Mouse (Mus musculus): ENCODE measurements around the gene Klrd1. TPM values are rescaled to one million over a fixed set of nuclear protein-coding genes. Genes with fewer than 3 reads are reported as not detected.
"Not testable (repeated sequence)": the region's sequence is repeated elsewhere in the genome, so short reads cannot be mapped to it uniquely, and the experiment has no call there.

Klrd1 gene
- total RNA-seq, 1 experiment = not detected

DNA sequence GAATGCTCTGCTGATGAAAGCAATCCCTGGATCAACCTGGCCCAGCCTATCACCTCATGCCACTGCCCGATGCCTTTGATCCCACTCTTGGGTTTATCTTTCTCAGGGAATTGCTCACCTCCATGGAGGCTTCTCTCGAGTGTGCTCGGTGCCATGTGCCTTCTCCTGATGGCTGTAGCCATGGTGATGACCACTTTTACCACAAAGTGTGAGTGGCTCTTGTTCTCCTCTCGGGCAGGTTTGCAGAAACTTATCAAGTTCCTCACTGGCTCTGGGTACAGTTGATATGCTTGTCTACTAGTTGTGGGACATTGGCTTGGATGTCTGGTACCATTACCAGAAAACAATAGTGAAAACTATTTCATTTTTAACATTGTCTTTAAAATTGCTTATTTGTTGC, 9.7 kb upstream of the Klrd1 start:
- Histone ChIP-seq H3K27ac (ENCODE audit: insufficient read depth, low read depth, low read length, poor library complexity, severe bottlenecking) (no peak overlapping the region), H3K9me3 (ENCODE audit: control insufficient read depth, insufficient read depth, low read depth, low read length) (no peaks in the 10 kb centered on the region), H3K36me3 (ENCODE audit: control insufficient read depth, insufficient read depth, low read length, poor library complexity, severe bottlenecking) (no peaks in the 10 kb centered on the region), H3K4me1 (ENCODE audit: control insufficient read depth in 2 of 2, insufficient read depth in 2 of 2, low read length in 2 of 2, poor library complexity in 1 of 2) (no peaks in the 10 kb centered on the region), H3K9ac (ENCODE audit: insufficient read depth, low read depth, low read length, poor library complexity, severe bottlenecking) (no peak overlapping the region), H3K4me3 (ENCODE audit: insufficient read depth in 1 of 2, low read depth in 1 of 2, low read length in 2 of 2, poor library complexity in 1 of 2, severe bottlenecking in 1 of 2) (no peak overlapping the region)
- in situ Hi-C loops (cut with MboI; ENCODE audit: low sequenced_read_pairs in 2 of 2, unreplicated experiment in 2 of 2) = no loop called here
- TF ChIP-seq ZC3H11A (IDR thresholded peaks at IDR 0.05; ENCODE audit: borderline replicate concordance, low read depth, low read length) (no peak), CHD2 (IDR thresholded peaks at IDR 0.05; ENCODE audit: low read depth, low read length) (no peak), ZNF384 (IDR thresholded peaks at IDR 0.05; ENCODE audit: low read depth, low read length) (no peak), MAFK (IDR thresholded peaks at IDR 0.05; ENCODE audit: insufficient read depth, low read depth, low read length) (no peak), HCFC1 (IDR thresholded peaks at IDR 0.05; ENCODE audit: borderline replicate concordance, insufficient read depth, low read length) (no peak)
- DNase-seq (ENCODE audit: low read depth, low spot score) = no peak

DNA sequence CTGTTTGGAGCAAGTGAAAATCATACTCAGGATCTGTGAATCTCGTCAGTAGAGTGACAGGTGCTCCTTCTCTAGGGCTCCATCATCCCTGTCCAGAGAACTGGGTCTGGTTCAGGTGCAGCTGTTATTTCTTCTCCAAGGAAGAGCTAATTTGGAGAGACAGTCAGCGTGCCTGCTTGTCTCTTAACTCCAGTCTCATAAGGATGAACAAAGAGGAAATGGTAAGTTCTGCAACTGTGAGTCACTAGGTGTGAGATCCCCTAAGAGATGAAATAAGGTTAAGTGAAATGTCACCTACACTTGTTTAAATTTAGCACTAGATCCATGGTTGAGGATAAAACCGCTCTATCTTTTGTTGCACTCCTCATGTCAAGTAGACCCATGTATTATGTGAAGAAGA, 8.6 kb upstream of the Klrd1 start:
- H3K9me3 ChIP-seq (ENCODE audit: control insufficient read depth, insufficient read depth, low read depth, low read length) = no peaks in the 10 kb centered on the region
- H3K36me3 ChIP-seq (ENCODE audit: control insufficient read depth, insufficient read depth, low read length, poor library complexity, severe bottlenecking) = no peaks in the 10 kb centered on the region
- in situ Hi-C loops (cut with MboI; ENCODE audit: low sequenced_read_pairs in 2 of 2, unreplicated experiment in 2 of 2) = no loop called here
- H3K4me3 ChIP-seq (ENCODE audit: insufficient read depth in 1 of 2, low read depth in 1 of 2, low read length in 2 of 2, poor library complexity in 1 of 2, severe bottlenecking in 1 of 2) = no peak overlapping the region
- H3K4me1 ChIP-seq (ENCODE audit: control insufficient read depth in 2 of 2, insufficient read depth in 2 of 2, low read length in 2 of 2, poor library complexity in 1 of 2) = no peaks in the 10 kb centered on the region
- no peak overlapping the region for H3K27ac ChIP-seq (ENCODE audit: insufficient read depth, low read depth, low read length, poor library complexity, severe bottlenecking)
- no peak overlapping the region for H3K9ac ChIP-seq (ENCODE audit: insufficient read depth, low read depth, low read length, poor library complexity, severe bottlenecking)
- no peak for DNase-seq (ENCODE audit: low read depth, low spot score)
- TF ChIP-seq HCFC1 (IDR thresholded peaks at IDR 0.05; ENCODE audit: borderline replicate concordance, insufficient read depth, low read length) = no peak

DNA sequence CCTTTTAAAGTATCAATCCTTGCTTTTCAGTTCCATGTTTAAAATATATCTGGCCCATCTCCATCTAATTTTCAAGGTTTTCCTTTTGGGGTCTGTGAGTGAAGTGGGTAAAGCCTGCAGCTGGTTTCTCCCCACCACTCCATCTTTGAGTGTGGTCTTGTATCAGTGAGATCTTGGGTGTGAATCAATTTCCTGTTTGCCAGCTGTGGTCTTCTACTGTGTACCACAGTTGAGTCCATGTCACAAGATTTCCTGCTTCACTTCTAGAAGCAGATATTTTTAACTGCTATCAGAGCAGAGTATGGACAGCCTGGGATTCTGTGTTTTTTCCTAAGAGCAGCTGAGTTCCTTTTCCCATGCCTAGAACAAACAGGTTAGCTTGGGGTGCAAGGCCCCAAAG, 16.8 kb downstream of the Klrd1 start:
- no peaks in the 10 kb centered on the region for H3K36me3 ChIP-seq (ENCODE audit: control insufficient read depth, insufficient read depth, low read length, poor library complexity, severe bottlenecking)
- no peaks in the 10 kb centered on the region for H3K9me3 ChIP-seq (ENCODE audit: control insufficient read depth, insufficient read depth, low read depth, low read length)
- no peak overlapping the region for H3K27ac ChIP-seq (ENCODE audit: insufficient read depth, low read depth, low read length, poor library complexity, severe bottlenecking)
- DNase-seq (ENCODE audit: low read depth, low spot score) = no peak
- H3K4me3 ChIP-seq (ENCODE audit: insufficient read depth in 1 of 2, low read depth in 1 of 2, low read length in 2 of 2, poor library complexity in 1 of 2, severe bottlenecking in 1 of 2) = no peak overlapping the region
- in situ Hi-C loops (cut with MboI; ENCODE audit: low sequenced_read_pairs in 2 of 2, unreplicated experiment in 2 of 2) = no loop called here
- no peaks in the 10 kb centered on the region for H3K4me1 ChIP-seq (ENCODE audit: control insufficient read depth in 2 of 2, insufficient read depth in 2 of 2, low read length in 2 of 2, poor library complexity in 1 of 2)
- H3K9ac ChIP-seq (ENCODE audit: insufficient read depth, low read depth, low read length, poor library complexity, severe bottlenecking) = no peak overlapping the region
- no peak for TF ChIP-seq ZC3H11A (IDR thresholded peaks at IDR 0.05; ENCODE audit: borderline replicate concordance, low read depth, low read length)
- TF ChIP-seq ZNF384 (IDR thresholded peaks at IDR 0.05; ENCODE audit: low read depth, low read length) = no peak
- TF ChIP-seq MAFK (IDR thresholded peaks at IDR 0.05; ENCODE audit: insufficient read depth, low read depth, low read length) = no peak
- TF ChIP-seq CHD2 (IDR thresholded peaks at IDR 0.05; ENCODE audit: low read depth, low read length) = no peak
- no peak for TF ChIP-seq HCFC1 (IDR thresholded peaks at IDR 0.05; ENCODE audit: borderline replicate concordance, insufficient read depth, low read length)

DNA sequence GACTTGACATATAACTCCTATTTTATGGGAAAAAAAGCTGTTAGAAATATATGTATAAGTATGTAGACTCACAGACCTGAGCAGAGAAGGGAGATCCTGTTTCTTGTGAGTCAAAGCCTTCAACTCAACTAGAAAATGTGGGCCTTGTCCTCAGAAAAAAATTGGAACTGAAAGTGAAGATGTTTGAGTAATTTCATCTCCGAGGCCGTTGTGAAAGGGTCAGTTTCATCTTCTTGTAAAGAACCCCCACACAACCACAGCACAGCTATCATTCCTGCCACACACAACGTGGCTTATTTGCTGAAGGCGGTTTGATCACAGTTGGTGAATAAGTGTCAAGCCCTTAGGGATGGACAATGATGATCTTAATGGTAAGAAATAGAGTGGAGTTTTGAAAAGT, 32.2 kb downstream of the Klrd1 start, which contains the start of gene Klrk1:
Klrk1 (minus strand) TSS at position 130 of the 400 bp plus-strand sequence.
- Histone ChIP-seq H3K36me3 (ENCODE audit: control insufficient read depth, insufficient read depth, low read length, poor library complexity, severe bottlenecking) (no peaks in the 10 kb centered on the region), H3K27ac (ENCODE audit: insufficient read depth, low read depth, low read length, poor library complexity, severe bottlenecking) (no peak within 1 kb of the TSS), H3K9ac (ENCODE audit: insufficient read depth, low read depth, low read length, poor library complexity, severe bottlenecking) (no peak within 1 kb of the TSS), H3K4me1 (ENCODE audit: control insufficient read depth in 2 of 2, insufficient read depth in 2 of 2, low read length in 2 of 2, poor library complexity in 1 of 2) (no peaks in the 10 kb centered on the region), H3K9me3 (ENCODE audit: control insufficient read depth, insufficient read depth, low read depth, low read length) (no peaks in the 10 kb centered on the region), H3K4me3 (ENCODE audit: insufficient read depth in 1 of 2, low read depth in 1 of 2, low read length in 2 of 2, poor library complexity in 1 of 2, severe bottlenecking in 1 of 2) (no peak within 1 kb of the TSS)
- DNase-seq (ENCODE audit: low read depth, low spot score) = no peak
- in situ Hi-C loops (cut with MboI; ENCODE audit: low sequenced_read_pairs in 2 of 2, unreplicated experiment in 2 of 2) = no loop called here
- TF ChIP-seq ZC3H11A (IDR thresholded peaks at IDR 0.05; ENCODE audit: borderline replicate concordance, low read depth, low read length) (no peak), MAFK (IDR thresholded peaks at IDR 0.05; ENCODE audit: insufficient read depth, low read depth, low read length) (no peak), ZNF384 (IDR thresholded peaks at IDR 0.05; ENCODE audit: low read depth, low read length) (no peak), HCFC1 (IDR thresholded peaks at IDR 0.05; ENCODE audit: borderline replicate concordance, insufficient read depth, low read length) (no peak), CHD2 (IDR thresholded peaks at IDR 0.05; ENCODE audit: low read depth, low read length) (no peak)

DNA sequence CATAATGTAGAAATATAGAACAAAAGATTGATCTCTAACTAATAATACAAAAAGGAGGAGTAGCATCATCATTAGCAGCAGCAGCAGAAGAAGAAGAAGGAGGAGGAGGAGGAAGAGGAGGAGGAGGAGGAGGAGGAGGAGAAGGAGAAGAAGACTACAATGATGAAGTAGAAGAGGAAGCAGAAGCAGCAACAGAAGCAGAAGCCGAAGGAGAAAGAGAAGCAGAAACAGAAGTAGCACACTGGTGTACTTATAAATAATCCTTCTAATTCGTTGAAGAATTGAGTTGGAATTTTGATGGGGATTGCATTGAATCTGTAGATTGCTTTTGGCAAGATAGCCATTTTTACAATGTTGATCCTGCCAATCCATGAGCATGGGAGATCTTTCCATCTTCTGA, 39.5 kb downstream of the Klrd1 start:
- H3K9me3 ChIP-seq (ENCODE audit: control insufficient read depth, insufficient read depth, low read depth, low read length); H3K36me3 ChIP-seq (ENCODE audit: control insufficient read depth, insufficient read depth, low read length, poor library complexity, severe bottlenecking); H3K4me1 ChIP-seq (ENCODE audit: control insufficient read depth in 2 of 2, insufficient read depth in 2 of 2, low read length in 2 of 2, poor library complexity in 1 of 2); DNase-seq (ENCODE audit: low read depth, low spot score); in situ Hi-C loops (cut with MboI; ENCODE audit: low sequenced_read_pairs in 2 of 2, unreplicated experiment in 2 of 2); H3K9ac ChIP-seq (ENCODE audit: insufficient read depth, low read depth, low read length, poor library complexity, severe bottlenecking); H3K27ac ChIP-seq (ENCODE audit: insufficient read depth, low read depth, low read length, poor library complexity, severe bottlenecking); H3K4me3 ChIP-seq (ENCODE audit: insufficient read depth in 1 of 2, low read depth in 1 of 2, low read length in 2 of 2, poor library complexity in 1 of 2, severe bottlenecking in 1 of 2): not testable (repeated sequence)

DNA sequence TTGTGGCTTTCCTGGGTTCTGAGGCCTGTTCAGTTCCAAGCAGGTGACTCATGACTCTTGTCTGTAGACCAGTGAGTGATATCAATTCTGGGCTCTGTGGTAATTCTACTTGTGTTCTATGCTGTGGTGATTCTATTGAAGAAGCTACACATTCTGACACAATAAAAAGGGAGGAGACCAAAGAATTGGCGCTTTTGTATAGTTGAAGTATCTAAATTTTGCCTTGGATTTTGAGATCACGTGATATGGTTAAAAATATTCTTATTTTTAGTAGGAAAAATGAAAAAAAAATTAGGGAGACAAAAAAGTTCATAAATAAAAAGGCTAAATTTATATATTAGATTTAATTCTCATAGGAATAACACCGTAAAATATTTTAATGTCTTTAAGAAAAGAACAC, 51.7 kb downstream of the Klrd1 start, which contains the start of gene Klrc3:
Klrc3 (minus strand) TSS at position 101 of the 400 bp plus-strand sequence.
- in situ Hi-C loops (cut with MboI; ENCODE audit: low sequenced_read_pairs in 2 of 2, unreplicated experiment in 2 of 2); H3K4me1 ChIP-seq (ENCODE audit: control insufficient read depth in 2 of 2, insufficient read depth in 2 of 2, low read length in 2 of 2, poor library complexity in 1 of 2); H3K27ac ChIP-seq (ENCODE audit: insufficient read depth, low read depth, low read length, poor library complexity, severe bottlenecking); H3K4me3 ChIP-seq (ENCODE audit: insufficient read depth in 1 of 2, low read depth in 1 of 2, low read length in 2 of 2, poor library complexity in 1 of 2, severe bottlenecking in 1 of 2); H3K36me3 ChIP-seq (ENCODE audit: control insufficient read depth, insufficient read depth, low read length, poor library complexity, severe bottlenecking); H3K9ac ChIP-seq (ENCODE audit: insufficient read depth, low read depth, low read length, poor library complexity, severe bottlenecking); DNase-seq (ENCODE audit: low read depth, low spot score); H3K9me3 ChIP-seq (ENCODE audit: control insufficient read depth, insufficient read depth, low read depth, low read length): not testable (repeated sequence)

DNA sequence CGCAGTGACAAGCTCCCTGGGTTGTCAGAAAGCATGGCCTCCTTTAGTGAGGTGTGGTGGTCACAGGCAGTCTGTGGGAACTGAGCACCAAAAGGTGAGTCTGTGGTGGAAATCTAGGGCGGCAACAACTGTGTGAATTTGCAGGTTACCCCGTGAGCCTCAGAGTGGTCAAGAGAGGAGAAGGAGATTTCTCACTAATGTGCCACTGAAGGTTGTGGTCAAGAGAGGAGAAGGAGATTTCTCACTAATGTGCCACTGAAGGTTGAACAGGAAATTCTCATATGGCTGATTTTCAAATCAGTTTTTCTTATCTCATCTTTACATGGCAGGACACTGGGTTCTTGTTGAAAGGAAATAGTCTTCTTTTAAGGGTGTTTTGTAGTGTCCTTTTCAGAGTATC, 52.5 kb downstream of the Klrd1 start:
- H3K4me3 ChIP-seq (ENCODE audit: insufficient read depth in 1 of 2, low read depth in 1 of 2, low read length in 2 of 2, poor library complexity in 1 of 2, severe bottlenecking in 1 of 2); H3K9me3 ChIP-seq (ENCODE audit: control insufficient read depth, insufficient read depth, low read depth, low read length); H3K27ac ChIP-seq (ENCODE audit: insufficient read depth, low read depth, low read length, poor library complexity, severe bottlenecking); H3K4me1 ChIP-seq (ENCODE audit: control insufficient read depth in 2 of 2, insufficient read depth in 2 of 2, low read length in 2 of 2, poor library complexity in 1 of 2); in situ Hi-C loops (cut with MboI; ENCODE audit: low sequenced_read_pairs in 2 of 2, unreplicated experiment in 2 of 2); DNase-seq (ENCODE audit: low read depth, low spot score); H3K9ac ChIP-seq (ENCODE audit: insufficient read depth, low read depth, low read length, poor library complexity, severe bottlenecking); H3K36me3 ChIP-seq (ENCODE audit: control insufficient read depth, insufficient read depth, low read length, poor library complexity, severe bottlenecking): not testable (repeated sequence)
